Mouse (Mus musculus) frontal cortex, postnatal 10 days (tissue): ENCODE results near the gene Mcur1.
A peak's percentile ranks its signal among the peaks of the same experiment; 100 is the strongest.

Experiments used
- DNase-seq, 2 experiments: peaks; one replicate each; pipeline ENCODE4 v3.0.0; 2022; ENCODE audit warnings: low spot score in 2 of 2, mixed read lengths in 1 of 2

The Mcur1 gene

DNA sequence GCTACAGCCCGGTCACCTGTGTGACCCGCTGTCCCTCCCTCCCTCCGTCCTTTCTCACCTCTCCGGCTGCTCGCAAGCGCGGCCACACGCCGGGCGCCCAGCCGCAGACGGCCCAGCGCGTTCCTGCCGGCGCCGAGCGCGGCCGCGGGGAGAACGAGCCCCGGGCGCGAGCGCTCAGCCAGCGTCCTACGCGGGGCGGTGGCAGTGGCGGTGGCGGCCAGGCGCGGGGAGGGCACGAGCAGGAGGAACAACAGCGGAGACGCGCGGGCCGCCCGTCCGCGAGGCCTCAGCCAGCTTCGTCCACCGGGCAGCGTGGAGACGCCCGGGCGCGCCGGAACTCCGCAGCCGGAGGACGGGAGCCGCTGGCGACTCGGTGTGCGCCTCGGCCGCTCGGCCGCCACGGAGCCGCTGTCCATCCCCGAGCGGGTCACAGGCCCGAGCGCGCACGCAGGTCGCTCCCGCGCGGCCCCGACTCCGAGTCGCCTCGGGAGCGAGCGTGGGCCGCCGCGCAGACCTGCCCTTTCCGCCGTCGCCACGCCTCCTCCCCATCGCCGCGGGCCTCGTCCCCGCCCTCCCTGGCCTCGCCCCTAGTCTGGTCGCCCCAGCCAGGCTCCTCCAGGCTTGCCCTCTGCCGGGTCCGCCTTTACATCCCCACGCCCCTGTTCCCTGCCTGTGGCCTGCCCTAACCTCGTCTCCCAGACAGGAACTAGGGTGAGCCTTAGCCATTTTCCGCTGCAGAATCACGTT, at the start of gene Mcur1:
Gene Mcur1 (minus strand): TSS at position 481 of the 747 bp plus-strand sequence.
- DNase-seq = peak; percentile 70 to 85

DNA sequence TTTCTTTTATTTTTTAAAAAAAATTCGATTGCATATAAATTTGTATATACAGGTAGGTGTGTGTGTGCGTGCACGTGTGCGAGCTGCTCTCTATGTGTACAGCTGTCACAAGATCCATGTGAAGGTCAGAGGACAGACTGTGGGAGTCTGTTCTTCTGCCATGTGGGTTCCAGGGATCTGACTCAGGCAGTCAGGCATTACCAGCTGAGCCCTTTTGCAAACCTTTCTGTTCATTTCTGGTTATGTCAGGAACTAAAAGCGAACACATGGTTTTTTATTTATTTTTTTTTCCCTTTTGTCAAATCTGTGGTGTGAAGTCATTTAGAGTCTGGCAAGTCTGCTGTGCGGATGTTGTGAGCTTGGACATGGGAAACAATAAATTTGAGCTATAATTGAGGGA, 48.9 kb upstream of the Mcur1 start:
- DNase-seq = no peak

DNA sequence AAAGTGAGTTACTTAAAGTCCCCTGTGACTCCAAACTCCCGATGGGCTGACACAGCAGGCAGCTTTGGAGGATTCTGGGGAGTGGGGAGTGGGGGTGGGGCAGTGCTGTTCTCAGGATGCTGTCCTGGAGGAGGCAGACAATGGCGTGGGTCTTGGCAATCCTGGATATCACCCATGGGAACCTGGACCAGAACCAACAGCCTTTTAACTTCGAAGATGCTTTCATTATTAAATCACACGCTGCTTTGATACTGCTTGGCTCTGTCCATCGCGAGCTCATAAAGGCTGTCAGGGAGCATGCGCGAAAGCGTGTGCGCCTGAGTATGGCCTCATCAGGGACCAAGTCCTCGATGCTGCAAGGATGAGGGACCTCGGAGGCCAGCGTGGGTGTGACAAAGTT, 43.1 kb upstream of the Mcur1 start:
- DNase-seq = no peak

GRCm38 (mm10) chr13:43602440-43602839, 42.4 kb upstream of the Mcur1 start:
- DNase-seq = no peak

DNA sequence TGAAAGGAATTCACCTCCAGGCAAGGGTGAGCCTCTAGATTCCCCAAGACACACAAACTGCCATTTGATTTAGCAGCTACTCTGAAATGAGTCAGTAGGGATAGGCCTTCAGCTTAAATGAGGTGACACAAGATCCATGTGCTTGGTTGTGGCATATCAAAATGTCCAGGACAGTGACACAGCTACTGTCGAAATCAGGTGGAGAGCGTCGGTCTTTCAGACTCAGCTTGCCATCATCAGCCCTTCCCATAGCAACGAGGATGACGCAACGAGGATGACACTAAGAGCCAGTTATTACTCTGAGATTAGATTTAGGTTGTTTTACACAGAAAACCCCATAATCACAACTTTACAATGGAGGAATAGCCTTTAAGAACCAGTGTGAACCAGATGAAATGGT, 41.0 kb upstream of the Mcur1 start:
- DNase-seq = no peak

DNA sequence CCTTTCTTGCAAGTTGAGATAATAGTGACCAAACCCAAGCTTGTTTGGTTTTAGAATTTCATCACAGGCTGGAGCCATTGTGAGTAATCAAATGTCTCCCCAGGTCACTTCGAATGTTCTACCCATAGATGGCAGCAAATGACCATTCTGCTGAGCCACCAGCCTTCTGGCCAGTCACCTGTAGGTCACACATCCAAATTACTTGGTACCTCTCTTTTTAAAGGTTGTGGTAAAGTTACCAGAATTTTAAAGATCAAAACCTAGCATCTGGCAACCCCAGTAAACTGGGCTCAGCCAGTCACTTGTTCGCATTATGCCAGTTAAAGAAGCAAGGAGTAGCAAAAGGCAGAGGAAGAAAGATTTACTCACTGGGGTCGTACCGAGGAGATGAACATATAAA, 35.9 kb upstream of the Mcur1 start:
- peak in 1 of 2 experiments; percentile 29 for DNase-seq

DNA sequence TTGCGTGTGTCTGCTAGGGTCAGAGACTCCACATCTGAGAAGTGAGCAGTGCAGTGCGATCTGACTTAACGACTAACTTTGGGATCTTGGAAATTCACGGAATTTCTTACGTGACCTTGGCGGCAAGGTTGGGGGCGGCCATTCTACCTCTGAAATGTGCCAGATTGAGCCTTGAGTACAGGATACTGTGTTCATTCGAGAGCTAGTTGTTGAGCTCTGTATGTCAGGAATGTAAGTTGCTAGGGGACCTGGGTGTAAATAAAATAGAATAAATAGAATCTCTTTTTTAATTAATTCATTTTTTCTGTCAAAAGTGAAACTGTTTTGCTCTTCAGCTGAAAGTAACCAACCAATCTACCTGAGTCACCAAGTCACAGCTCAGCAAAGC, 32.7 kb upstream of the Mcur1 start:
- DNase-seq = no peak

- no peak for DNase-seq
These were observed 32.1 kb upstream of the Mcur1 start for GRCm38 (mm10) chr13:43591828-43592680.

DNA sequence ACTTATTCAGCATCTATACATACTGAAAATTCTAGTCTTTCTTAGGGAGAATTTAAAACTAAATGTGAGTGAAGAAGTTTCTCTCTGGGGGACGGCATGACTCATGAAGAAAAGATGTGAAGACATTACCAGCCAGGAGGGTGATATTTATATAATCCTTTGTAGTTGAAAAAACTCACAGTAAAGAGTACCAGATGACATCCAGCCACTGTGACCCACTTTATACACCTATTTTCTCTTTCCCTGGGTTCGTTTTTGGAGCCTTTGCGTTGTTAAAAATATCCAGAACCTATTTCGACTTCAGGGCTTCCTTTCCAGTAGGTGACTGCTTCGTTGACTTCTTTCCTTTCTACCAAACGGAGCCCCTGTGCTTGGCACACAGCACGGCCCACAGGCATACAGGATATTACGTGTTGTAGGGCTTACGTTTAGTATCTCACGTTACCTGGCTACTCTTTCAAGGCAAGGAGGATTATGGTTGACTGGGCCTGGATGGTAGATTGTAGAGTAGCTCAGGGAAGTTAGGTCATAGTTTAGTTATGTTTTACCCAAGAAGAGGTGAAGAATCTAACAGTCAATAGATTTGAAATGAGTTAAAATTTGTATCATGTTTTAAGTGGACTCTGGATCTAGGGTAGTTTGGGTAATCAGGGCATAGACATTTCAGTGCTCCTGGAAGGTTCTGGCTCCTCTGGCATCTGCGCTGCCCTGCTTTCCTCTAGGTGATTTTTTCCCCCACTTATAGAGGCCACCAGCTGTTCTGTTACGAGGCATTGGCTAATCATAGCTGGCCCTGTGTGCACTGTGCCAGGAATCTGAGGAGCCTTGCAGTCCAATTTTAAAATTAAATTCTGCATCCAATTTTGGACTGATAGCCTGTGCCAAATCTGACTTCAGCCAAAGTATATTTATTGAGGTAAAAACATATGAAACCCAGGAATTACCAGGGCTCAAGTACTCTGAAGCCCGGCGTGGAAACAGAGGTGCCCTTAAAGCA, 28.2 kb upstream of the Mcur1 start:
- no peak for DNase-seq

- no peak for DNase-seq
These were observed 27.0 kb upstream of the Mcur1 start for GRCm38 (mm10) chr13:43586966-43587365.

- DNase-seq = no peak
These were observed 25.3 kb upstream of the Mcur1 start for GRCm38 (mm10) chr13:43585335-43585734.

- DNase-seq = no peak
These were observed 23.5 kb upstream of the Mcur1 start for GRCm38 (mm10) chr13:43583504-43583903.

- DNase-seq = no peak
These were observed 23.0 kb upstream of the Mcur1 start for GRCm38 (mm10) chr13:43582961-43583360.

- DNase-seq = no peak
These were observed 20.7 kb upstream of the Mcur1 start for GRCm38 (mm10) chr13:43580661-43581060.

GRCm38 (mm10) chr13:43579740-43580139, 19.7 kb upstream of the Mcur1 start:
- DNase-seq = peak in 1 of 2 experiments; percentile 28

- no peak for DNase-seq
These were observed 17.8 kb upstream of the Mcur1 start for GRCm38 (mm10) chr13:43577766-43578165.

GRCm38 (mm10) chr13:43577254-43577653, 17.3 kb upstream of the Mcur1 start:
- no peak for DNase-seq

DNA sequence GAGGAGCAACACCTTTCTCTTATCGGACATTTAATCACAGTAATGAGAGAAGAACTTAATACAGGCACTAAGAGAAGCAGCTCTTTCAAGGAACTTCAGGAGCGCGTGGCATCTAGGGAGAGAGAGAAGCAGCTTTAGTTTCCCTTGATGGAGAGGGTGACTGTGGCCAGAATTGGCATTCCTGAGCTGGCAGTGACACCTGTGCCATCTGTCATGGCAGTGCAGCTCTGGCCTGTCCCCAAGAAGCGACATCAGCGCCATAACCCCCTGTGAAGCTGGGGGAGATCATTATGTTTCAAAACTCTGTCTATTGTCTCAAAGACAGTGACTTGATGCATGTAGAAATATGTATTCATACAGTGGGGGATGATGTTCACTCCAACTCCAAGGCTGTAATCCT, 15.4 kb upstream of the Mcur1 start:
- DNase-seq = no peak

DNA sequence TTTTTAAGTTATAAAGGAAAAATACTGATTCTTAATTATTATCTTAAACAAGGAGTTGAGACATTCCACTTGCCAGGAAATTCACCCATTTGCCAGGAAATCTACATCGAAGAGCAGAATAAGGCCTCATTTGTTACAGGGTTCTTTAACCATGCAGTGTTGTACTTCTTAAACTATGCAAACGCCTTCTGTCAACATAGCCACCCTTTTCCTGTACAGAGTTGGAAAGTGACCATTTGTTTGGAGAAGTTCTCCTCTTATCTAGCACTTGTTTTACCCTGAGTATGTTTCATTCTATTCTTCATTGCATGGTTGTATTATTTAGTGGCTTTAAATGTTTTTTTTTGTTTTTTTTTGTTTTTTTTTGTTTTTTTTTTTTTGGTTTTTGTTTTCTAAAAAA, 14.0 kb upstream of the Mcur1 start:
- no peak for DNase-seq

GRCm38 (mm10) chr13:43567141-43567891, 7.3 kb upstream of the Mcur1 start:
- no peak for DNase-seq

DNA sequence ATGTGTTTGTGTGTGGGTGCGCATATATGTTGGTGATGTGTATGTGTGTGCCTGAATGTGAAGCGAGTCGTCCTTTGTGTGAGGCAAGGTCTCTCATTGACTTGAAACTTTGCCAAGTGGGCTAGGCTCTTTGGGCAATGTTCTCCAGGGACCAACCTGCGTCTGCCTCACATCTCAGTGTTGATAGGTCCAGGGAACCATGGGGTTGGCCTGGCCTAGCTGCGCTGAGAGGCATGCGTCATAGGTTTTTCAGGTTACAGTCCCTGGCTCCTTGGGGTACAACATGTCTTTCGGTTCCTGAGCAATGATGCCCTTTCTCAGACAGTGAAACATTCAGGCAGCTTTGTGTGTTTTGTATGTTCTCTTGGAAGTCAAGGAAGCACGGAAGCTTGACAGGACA, 6.2 kb upstream of the Mcur1 start:
- DNase-seq = no peak
